Mouse (Mus musculus): ENCODE results near the gene Mzf1. TPM values are rescaled to one million over a fixed set of nuclear protein-coding genes. Genes with fewer than 3 reads are reported as not detected.

Mzf1 gene
- polyA plus RNA-seq, 2 experiments, result 2.5 to 5.3 TPM

DNA sequence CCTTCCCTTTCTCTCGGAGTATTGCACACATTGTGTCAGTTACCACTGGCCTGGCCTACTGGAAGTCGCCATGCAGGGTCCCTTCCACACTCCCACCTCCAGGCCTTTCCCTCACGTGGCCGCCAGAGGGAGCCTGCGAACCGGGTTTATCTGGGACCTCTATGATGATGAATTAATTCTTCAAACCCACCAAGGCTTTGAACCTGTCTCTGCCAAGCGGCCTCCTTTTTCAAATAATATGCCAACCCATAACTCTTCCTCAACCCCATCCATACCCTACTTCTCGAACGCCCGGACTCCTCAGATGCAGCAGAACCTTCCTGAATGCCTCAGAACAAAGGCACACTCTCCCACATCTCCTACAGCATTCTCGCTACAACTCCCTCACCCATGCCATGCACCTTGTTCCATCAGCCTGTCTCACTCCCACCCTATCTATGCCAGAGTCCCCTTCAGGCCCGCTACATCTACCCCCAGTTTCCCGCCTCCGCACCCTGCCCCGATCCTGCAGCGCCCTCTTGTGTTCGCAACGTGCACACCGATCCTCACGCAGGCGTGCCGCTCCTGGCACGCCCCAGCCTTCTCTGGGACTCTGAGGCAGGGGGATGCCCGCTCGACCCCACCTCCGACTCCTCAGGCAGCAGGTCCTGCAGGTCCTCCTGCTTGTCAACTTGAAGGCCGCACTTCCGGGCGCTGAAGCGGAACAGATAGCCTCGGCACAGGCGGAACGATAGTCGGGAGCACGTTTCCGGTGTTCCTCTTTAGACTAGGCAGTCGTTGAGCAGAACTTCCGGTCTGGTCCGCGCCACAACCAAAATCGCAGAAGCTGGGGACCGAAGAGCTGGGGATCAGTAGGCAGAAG, 45.2 kb downstream of the Mzf1 start:
- peaks cover 16% of the 10 kb centered on the region for H3K4me1 ChIP-seq (ENCODE audit: control insufficient read depth, insufficient read depth, low read length)
- no peaks in the 10 kb centered on the region for H3K9me3 ChIP-seq (ENCODE audit: control insufficient read depth, low read length)
- ATAC-seq (ENCODE audit: low FRiP score, low read depth) (peak; percentile 91), DNase-seq (ENCODE audit: low spot score) (peak; percentile 98)
- H3K4me3 ChIP-seq (replicated peaks; ENCODE audit: low read length), result peak overlapping the region; percentile 48
- peak overlapping the region; percentile 91 for H3K27ac ChIP-seq (replicated peaks; ENCODE audit: low read depth, low read length)
- peak overlapping the region; percentile 72 for H3K9ac ChIP-seq (ENCODE audit: low read depth, low read length, severe bottlenecking)
- H3K36me3 ChIP-seq (ENCODE audit: control insufficient read depth, insufficient read depth, low read length), result peaks cover 23% of the 10 kb centered on the region
- WGBS, result under 1% methylated on average over 42 of the region's 42 CpGs
- TF ChIP-seq POLR2A (IDR thresholded peaks at IDR 0.05; ENCODE audit: borderline replicate concordance, extremely low read depth, insufficient read depth, insufficient read length), result peak; percentile 33; the same call in 1 of the 2 replicates
- H3K4me2 ChIP-seq (replicated peaks; ENCODE audit: low read depth, low read length, severe bottlenecking), result peak overlapping the region; percentile 85
- H3K27me3 ChIP-seq (ENCODE audit: control insufficient read depth, insufficient read depth, low read length), result 0 out of 2 replicates have a peak, but pooled peaks cover 4% of the 10 kb centered on the region

DNA sequence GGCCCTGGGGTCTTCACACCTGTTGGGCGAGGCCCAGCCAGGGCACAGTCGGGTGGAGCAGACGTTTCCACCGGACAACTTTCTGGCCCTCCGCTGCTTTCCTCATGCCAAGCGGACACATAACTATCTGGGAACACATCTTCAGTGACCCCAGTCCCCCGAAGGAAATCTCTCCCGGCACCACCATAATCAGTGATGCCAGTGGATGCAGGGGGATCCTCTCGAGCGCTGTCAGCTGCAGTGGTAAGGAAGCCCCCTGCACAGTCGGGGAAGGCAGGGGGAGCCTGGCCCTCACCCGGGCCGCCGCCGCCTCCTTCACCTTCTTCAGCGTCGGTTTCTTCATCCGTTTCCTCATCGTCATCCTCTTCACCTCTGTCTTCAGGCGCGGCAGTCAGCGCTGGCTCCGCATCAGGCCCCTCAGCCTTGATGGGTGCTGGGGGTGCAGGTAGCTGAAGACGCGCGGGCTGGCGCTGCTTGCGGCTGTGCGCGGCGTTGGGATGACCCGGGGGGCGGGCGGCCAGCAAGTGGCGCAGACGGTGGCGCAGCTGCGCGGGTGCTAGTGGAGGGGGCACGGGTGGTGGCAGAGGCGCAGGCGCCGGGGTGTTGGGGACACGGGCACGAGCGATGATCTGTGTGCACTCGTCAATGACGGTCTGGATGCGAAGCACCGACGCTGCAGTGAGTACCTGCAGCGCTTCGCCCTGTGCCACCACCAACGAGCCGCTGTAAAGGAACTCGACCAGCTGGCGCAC, 47.0 kb downstream of the Mzf1 start:
- Histone ChIP-seq H3K27me3 (ENCODE audit: control insufficient read depth, insufficient read depth, low read length) (0 out of 2 replicates have a peak, but pooled peaks cover 4% of the 10 kb centered on the region), H3K4me2 (replicated peaks; ENCODE audit: low read depth, low read length, severe bottlenecking) (peak overlapping the region; percentile 25; the same call in 1 of the 2 replicates), H3K36me3 (ENCODE audit: control insufficient read depth, insufficient read depth, low read length) (peaks cover 23% of the 10 kb centered on the region), H3K9me3 (ENCODE audit: control insufficient read depth, low read length) (no peaks in the 10 kb centered on the region), H3K9ac (ENCODE audit: low read depth, low read length, severe bottlenecking) (peak overlapping the region; percentile 41), H3K4me1 (ENCODE audit: control insufficient read depth, insufficient read depth, low read length) (peaks cover 16% of the 10 kb centered on the region), H3K4me3 (replicated peaks; ENCODE audit: low read length) (no peak overlapping the region; the same call in 1 of the 2 replicates), H3K27ac (replicated peaks; ENCODE audit: low read depth, low read length) (no peak overlapping the region)
- no peak for TF ChIP-seq POLR2A (IDR thresholded peaks at IDR 0.05; ENCODE audit: borderline replicate concordance, extremely low read depth, insufficient read depth, insufficient read length)
- DNase-seq (ENCODE audit: low spot score) (no peak), ATAC-seq (ENCODE audit: low FRiP score, low read depth) (no peak)
- WGBS, result 34% methylated on average over 55 of the region's 57 CpGs

DNA sequence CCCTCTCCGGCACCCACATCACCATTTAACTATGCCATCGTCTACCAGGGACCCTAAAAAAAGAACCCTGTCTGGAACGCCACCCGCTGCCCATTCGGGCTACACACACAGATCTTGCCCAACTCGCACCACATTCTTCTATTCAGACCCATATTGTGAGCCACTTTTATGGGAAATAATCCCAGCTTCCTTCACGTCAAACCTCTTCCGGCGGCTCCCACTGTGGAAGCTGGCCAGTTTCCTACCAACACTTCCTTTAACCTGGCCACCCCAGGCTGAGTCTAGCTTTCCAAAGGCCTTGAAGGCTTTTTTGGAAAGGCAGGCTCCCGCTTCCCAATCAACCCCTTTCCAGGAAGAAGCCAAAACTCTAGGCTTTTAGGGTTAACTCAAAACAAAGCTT, 48.0 kb downstream of the Mzf1 start:
- no peak overlapping the region for H3K4me2 ChIP-seq (replicated peaks; ENCODE audit: low read depth, low read length, severe bottlenecking)
- ATAC-seq (ENCODE audit: low FRiP score, low read depth) (no peak), DNase-seq (ENCODE audit: low spot score) (no peak)
- no peak for TF ChIP-seq POLR2A (IDR thresholded peaks at IDR 0.05; ENCODE audit: borderline replicate concordance, extremely low read depth, insufficient read depth, insufficient read length)
- H3K9me3 ChIP-seq (ENCODE audit: control insufficient read depth, low read length), result no peaks in the 10 kb centered on the region
- H3K27ac ChIP-seq (replicated peaks; ENCODE audit: low read depth, low read length), result no peak overlapping the region
- H3K9ac ChIP-seq (ENCODE audit: low read depth, low read length, severe bottlenecking), result peak overlapping the region; percentile 41; the same call in 1 of the 2 replicates
- H3K27me3 ChIP-seq (ENCODE audit: control insufficient read depth, insufficient read depth, low read length), result 0 out of 2 replicates have a peak, but pooled peaks cover 4% of the 10 kb centered on the region
- peaks cover 16% of the 10 kb centered on the region for H3K4me1 ChIP-seq (ENCODE audit: control insufficient read depth, insufficient read depth, low read length)
- H3K36me3 ChIP-seq (ENCODE audit: control insufficient read depth, insufficient read depth, low read length), result peaks cover 23% of the 10 kb centered on the region
- no peak overlapping the region for H3K4me3 ChIP-seq (replicated peaks; ENCODE audit: low read length)
- 76% methylated on average over 10 of the region's 10 CpGs for WGBS

DNA sequence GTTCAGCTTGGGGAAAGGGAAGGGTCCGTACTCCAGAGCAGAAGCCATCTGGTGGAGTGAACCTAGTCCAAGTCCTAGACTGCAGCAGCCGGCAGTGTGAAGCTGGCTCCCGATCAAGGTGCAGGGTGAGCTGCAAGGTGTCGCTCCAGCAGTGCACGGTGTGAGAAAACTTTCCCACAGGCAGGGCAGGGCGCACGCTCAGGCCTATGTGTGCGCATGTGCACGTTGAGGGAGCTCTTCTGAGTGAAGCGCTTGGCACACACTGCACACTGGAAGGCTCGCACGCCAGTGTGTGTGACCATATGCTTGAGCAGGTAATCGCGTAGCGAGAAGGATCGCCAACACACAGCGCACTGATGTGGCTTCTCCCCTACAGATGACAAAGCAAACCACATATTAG, 48.6 kb downstream of the Mzf1 start:
- ATAC-seq (ENCODE audit: low FRiP score, low read depth) (no peak), DNase-seq (ENCODE audit: low spot score) (no peak)
- Histone ChIP-seq H3K36me3 (ENCODE audit: control insufficient read depth, insufficient read depth, low read length) (peaks cover 23% of the 10 kb centered on the region), H3K9ac (ENCODE audit: low read depth, low read length, severe bottlenecking) (no peak overlapping the region), H3K27me3 (ENCODE audit: control insufficient read depth, insufficient read depth, low read length) (0 out of 2 replicates have a peak, but pooled peaks cover 4% of the 10 kb centered on the region), H3K4me3 (replicated peaks; ENCODE audit: low read length) (no peak overlapping the region), H3K9me3 (ENCODE audit: control insufficient read depth, low read length) (no peaks in the 10 kb centered on the region), H3K4me2 (replicated peaks; ENCODE audit: low read depth, low read length, severe bottlenecking) (no peak overlapping the region), H3K27ac (replicated peaks; ENCODE audit: low read depth, low read length) (no peak overlapping the region), H3K4me1 (ENCODE audit: control insufficient read depth, insufficient read depth, low read length) (peaks cover 16% of the 10 kb centered on the region)
- no peak for TF ChIP-seq POLR2A (IDR thresholded peaks at IDR 0.05; ENCODE audit: borderline replicate concordance, extremely low read depth, insufficient read depth, insufficient read length)
- 90% methylated on average over 17 of the region's 17 CpGs for WGBS

DNA sequence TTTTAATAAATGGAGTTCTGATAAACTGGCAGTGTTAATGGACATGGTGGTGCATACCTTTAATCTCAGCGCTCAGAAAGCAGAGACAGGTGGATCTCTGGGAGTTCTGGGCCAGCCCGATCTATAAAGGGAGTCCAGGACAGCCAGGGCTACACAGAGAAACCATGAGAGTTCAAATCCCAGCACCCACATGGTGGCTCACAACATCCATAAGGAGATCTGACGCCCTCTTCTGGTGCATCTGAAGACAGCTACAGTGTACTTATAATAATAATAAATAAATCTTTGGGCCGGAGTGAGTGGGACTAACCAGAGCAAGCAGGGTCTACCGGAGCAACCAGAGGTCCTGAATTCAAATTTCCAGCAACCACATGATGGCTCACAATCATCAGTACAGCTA, 51.2 kb downstream of the Mzf1 start:
- no peak for TF ChIP-seq POLR2A (IDR thresholded peaks at IDR 0.05; ENCODE audit: borderline replicate concordance, extremely low read depth, insufficient read depth, insufficient read length)
- H3K4me2 ChIP-seq (replicated peaks; ENCODE audit: low read depth, low read length, severe bottlenecking), result no peak overlapping the region
- ATAC-seq (ENCODE audit: low FRiP score, low read depth) (no peak), DNase-seq (ENCODE audit: low spot score) (no peak)
- peaks cover 23% of the 10 kb centered on the region for H3K36me3 ChIP-seq (ENCODE audit: control insufficient read depth, insufficient read depth, low read length)
- H3K4me3 ChIP-seq (replicated peaks; ENCODE audit: low read length), result no peak overlapping the region
- H3K4me1 ChIP-seq (ENCODE audit: control insufficient read depth, insufficient read depth, low read length), result peaks cover 7% of the 10 kb centered on the region; the same call in 1 of the 2 replicates
- 0 out of 2 replicates have a peak, but pooled peaks cover 4% of the 10 kb centered on the region for H3K27me3 ChIP-seq (ENCODE audit: control insufficient read depth, insufficient read depth, low read length)
- no peak overlapping the region for H3K27ac ChIP-seq (replicated peaks; ENCODE audit: low read depth, low read length)
- no peak overlapping the region for H3K9ac ChIP-seq (ENCODE audit: low read depth, low read length, severe bottlenecking)
- 74% methylated on average over 5 of the region's 5 CpGs for WGBS
- H3K9me3 ChIP-seq (ENCODE audit: control insufficient read depth, low read length), result no peaks in the 10 kb centered on the region

Measured in limb, embryonic 14.5 days (tissue).